Mouse (Mus musculus) heart, embryonic 14.5 days (tissue): ENCODE measurements at regions not wholly inside any gene's neighbourhood (a gene's known extent, or its start where the extent isn't known, plus 50 kb on each side); places are given as distances from the start of the nearest gene placed in this dataset.

ENCODE experiments used
- ATAC-seq: fragments of 200-750 bp; cut with Nextera tagmentation; 2 replicates; pipeline ENCODE4 v1.8.0; 2017; ENCODE audit warnings: low read depth, moderate TSS enrichment; ENCODE audit not compliant: insufficient number of reproducible peaks, insufficient read depth, low FRiP score
- H3K27ac ChIP-seq, 2 experiments: fragments of 200-500 bp in 1 of 2; fragments of 300-500 bp in 1 of 2; sonication (generic) in 1 of 2; replicated peaks in 1 of 2; 2 replicates each; pipeline ENCODE4 v1.5.1; 2012 to 2014; ENCODE audit warnings: low read depth in 2 of 2, low read length in 2 of 2, control low read depth in 1 of 2, mild to moderate bottlenecking in 1 of 2, mixed read lengths in 1 of 2; ENCODE audit not compliant: control insufficient read depth in 1 of 2, insufficient read depth in 1 of 2
- H3K27me3 ChIP-seq: fragments of 300-500 bp; sonication (generic); 2 replicates; pipeline ENCODE4 v1.6.1; 2014; ENCODE audit warnings: mild to moderate bottlenecking, low read length, control low read depth; ENCODE audit not compliant: control insufficient read depth, insufficient read depth
- H3K36me3 ChIP-seq: fragments of 300-500 bp; sonication (generic); 2 replicates; pipeline ENCODE4 v1.6.1; 2014; ENCODE audit warnings: mild to moderate bottlenecking, control low read depth, low read length, mixed read lengths; ENCODE audit not compliant: control insufficient read depth, insufficient read depth
- H3K4me1 ChIP-seq, 2 experiments: fragments of 200-500 bp in 1 of 2; fragments of 300-500 bp in 1 of 2; sonication (generic) in 1 of 2; 2 replicates each; pipeline ENCODE4 v1.6.1; 2012 to 2014; ENCODE audit warnings: low read length in 2 of 2, control low read depth in 1 of 2, mixed read lengths in 1 of 2; ENCODE audit not compliant: control insufficient read depth in 2 of 2, insufficient read depth in 2 of 2
- H3K4me2 ChIP-seq: fragments of 300-500 bp; sonication (generic); 2 replicates; pipeline ENCODE4 v1.6.1; 2014; ENCODE audit warnings: mild to moderate bottlenecking, low read length
- H3K4me3 ChIP-seq, 2 experiments: fragments of 200-500 bp in 1 of 2; fragments of 300-500 bp in 1 of 2; sonication (generic) in 1 of 2; 2 replicates each; pipeline ENCODE4 v1.5.1; 2012 to 2014; ENCODE audit warnings: low read length in 2 of 2, mild to moderate bottlenecking in 2 of 2, control low read depth in 1 of 2, low read depth in 1 of 2, moderate library complexity in 1 of 2; ENCODE audit not compliant: control insufficient read depth in 1 of 2, insufficient read depth in 1 of 2
- H3K9ac ChIP-seq: fragments of 300-500 bp; sonication (generic); 2 replicates; pipeline ENCODE4 v1.6.1; 2014; ENCODE audit warnings: mild to moderate bottlenecking, low read length
- H3K9me3 ChIP-seq: fragments of 300-500 bp; sonication (generic); 2 replicates; pipeline ENCODE4 v1.6.1; 2016; ENCODE audit warnings: low read length, control low read depth; ENCODE audit not compliant: control insufficient read depth
- WGBS: fragments of 180-500 bp; shearing (Covaris S2); extraction: QIAGEN DNeasy Blood & Tissue Kit; methylation state at CpG from one replicate; pipeline ENCODE4 v1.1.7; 2014; 5-methylcytosine and 5-hydroxymethylcytosine counted together

DNA sequence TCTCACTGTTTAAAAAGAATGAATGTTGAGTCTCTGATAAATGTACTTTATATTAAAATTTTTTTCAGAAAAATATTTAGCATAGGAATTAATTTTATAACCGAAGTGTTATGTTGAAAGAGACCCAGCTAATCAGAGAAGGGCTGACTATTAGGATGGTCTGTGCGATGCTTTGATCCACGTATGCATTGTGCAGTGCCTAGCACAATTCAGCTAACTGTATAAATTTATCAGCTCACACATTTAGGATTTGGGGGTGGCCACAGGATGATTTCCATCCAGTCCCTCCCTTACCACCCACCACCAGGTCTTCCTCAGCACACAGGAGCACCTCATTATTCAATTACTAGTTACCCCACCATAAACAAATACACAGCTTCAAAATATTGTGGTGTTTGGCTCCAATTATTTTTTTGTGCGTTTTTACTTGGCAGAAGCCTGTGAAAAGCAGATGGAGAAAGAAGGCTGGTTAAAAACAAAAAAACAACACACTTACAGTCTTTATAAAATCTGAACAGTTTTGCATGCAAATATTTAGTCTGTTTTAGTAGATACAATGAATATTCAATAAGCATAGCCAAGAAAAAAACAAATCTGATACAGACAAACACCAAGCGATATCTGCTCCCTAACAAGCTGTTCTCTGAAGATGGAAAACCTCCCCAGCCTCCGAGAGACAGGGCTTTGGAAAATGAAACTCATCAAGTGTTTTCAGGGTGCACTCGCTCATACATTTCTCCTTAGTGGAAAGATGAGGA, 400.5 kb downstream of the Rps29 start:
- Histone ChIP-seq H3K27ac (no peak overlapping the region), H3K4me3 (no peak overlapping the region), H3K36me3 (no peaks in the 10 kb centered on the region), H3K9me3 (no peaks in the 10 kb centered on the region), H3K9ac (no peak overlapping the region), H3K27me3 (no peaks in the 10 kb centered on the region), H3K4me2 (no peak overlapping the region), H3K4me1 (no peaks in the 10 kb centered on the region)
- 74% methylated on average over 7 of the region's 7 CpGs for WGBS
- no peak for ATAC-seq

DNA sequence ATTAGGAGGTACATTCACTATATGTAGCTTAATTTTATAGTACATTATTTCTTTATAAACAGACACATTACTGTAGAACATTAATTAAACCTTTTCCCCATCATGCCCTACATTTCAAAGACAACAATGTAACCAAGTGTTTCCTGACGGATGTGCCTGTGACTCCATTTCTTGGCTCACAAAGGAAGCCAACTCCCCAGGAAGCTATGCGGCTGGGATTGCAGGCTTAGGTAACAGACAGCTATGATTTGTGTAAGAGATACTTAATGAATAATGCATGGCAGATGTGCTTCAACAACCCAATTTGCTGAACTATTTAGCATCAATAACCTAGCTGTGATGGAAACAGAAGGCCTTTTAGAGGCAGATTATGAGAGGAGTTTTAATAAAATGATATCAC, 430.1 kb downstream of the Rps29 start:
- Histone ChIP-seq H3K27me3 (no peaks in the 10 kb centered on the region), H3K36me3 (no peaks in the 10 kb centered on the region), H3K9ac (no peak overlapping the region), H3K4me2 (no peak overlapping the region), H3K4me1 (no peaks in the 10 kb centered on the region), H3K27ac (no peak overlapping the region), H3K4me3 (no peak overlapping the region), H3K9me3 (no peaks in the 10 kb centered on the region)
- 83% methylated on average over 2 of the region's 2 CpGs for WGBS
- ATAC-seq: no peak

DNA sequence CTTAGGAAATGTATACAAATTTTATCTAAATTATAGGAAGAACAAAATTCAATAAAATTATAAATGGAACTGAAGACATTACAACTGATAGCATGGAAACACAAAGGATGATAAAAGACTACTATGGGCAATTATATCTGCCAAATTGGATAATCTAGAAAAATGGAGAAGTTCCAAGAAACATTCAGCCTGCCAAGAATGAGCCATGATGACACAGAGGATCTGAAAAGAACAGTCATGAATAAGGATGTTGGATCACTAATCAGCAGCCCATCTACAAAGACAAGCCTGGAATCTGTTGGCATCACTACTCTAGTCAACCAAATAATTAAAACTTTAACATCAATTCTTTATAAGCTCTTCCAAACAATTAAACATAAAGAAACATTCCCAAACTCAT, 440.0 kb downstream of the Rps29 start:
- ATAC-seq: no peak
- Histone ChIP-seq H3K36me3 (no peaks in the 10 kb centered on the region), H3K4me2 (no peak overlapping the region), H3K27ac (no peak overlapping the region), H3K4me1 (no peaks in the 10 kb centered on the region), H3K27me3 (no peaks in the 10 kb centered on the region), H3K4me3 (no peak overlapping the region), H3K9me3 (no peaks in the 10 kb centered on the region), H3K9ac (no peak overlapping the region)

DNA sequence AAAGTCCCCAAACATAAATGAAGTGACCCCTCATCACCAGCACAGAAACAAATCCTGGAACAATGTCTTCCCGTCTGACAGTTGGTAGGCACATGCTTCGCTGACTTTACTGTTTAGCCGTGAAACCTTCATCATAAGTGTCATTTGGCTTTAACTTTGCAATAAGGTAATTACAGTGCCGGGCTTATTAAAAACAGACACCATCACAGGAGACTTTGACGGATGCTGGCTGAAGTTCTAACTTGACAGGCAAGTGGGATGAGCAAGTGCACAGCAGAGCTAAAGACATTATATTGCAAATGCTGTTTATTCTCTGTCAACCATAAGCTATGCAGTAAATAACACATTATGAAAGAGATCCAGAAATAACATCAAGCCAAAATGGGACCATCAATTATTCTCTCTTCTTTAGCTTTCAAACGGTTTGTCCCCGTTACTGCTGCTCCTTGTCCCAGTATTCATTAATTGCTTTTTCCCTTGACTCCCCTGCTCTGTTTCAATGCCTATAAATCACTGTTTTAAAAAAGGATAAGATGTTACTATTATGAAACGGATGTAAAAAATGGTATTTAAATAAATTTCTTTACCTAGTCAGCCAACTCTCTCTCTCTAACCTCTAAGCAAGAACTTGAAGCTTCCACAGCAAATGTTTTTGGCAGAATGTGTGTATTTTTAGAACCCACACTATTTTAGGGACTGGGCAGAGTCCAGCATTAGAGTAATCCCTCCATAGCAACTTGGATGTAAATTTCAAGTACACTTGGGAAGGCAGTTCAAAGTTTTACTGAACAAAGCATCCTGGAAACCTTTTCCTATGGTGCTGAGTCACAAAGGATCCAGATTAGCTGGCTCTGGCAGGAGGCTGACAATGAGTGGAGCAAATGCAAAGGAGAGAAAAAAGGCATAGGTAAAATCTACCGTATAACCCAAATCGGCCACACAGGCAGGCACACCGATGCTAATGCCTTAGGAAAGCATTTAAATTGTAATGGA, 464.4 kb downstream of the Rps29 start:
- ATAC-seq: no peak
- no peaks in the 10 kb centered on the region for H3K9me3 ChIP-seq

DNA sequence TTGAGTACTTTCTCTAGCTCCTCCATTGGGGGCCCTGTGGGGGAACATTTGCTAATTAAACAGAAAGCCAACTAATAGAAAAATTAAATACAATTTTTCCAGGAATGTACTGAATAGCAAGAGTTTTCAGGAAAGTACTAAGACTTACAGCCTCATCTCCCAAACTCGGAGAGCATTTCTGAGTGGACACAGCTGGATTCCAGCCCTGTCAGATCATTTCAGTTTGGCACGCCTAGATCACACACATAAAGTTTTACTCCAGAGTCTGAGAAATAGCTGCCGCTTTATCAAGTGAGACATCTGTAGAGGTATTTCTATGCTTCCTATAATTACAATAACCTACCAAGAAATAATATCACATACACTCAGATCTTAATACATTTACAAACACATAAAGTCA, 470.7 kb downstream of the Rps29 start:
- H3K27me3 ChIP-seq: no peaks in the 10 kb centered on the region
- H3K27ac ChIP-seq: no peak overlapping the region
- no peak for ATAC-seq

More for the DNA sequence above, 464.4 kb downstream of the Rps29 start:
- no peak overlapping the region for H3K4me2 ChIP-seq
- H3K9ac ChIP-seq: no peak overlapping the region
- no peaks in the 10 kb centered on the region for H3K27me3 ChIP-seq
- no peaks in the 10 kb centered on the region for H3K4me1 ChIP-seq
- H3K4me3 ChIP-seq: no peak overlapping the region
- 80% methylated on average over 11 of the region's 11 CpGs for WGBS
- no peaks in the 10 kb centered on the region for H3K36me3 ChIP-seq
- H3K27ac ChIP-seq: no peak overlapping the region

DNA sequence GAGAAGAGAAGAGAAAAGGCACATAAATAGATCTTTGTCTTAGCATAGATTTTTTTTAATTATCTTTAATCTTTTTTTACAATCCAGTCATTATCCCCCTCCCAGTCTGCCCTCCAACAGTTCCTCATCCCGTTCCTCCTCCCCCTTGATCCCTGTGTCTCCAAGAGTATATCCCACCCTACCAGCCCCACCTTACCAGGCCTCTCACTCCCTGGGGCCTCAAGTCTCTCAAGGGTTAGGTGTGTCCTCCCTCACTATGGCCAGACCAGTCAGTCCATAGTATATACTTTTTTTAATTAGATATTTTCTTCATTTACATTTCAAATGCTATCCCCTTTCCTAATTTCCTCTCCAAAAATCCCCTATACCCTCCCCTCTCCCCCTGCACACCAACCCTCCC, 475.1 kb downstream of the Rps29 start:
- 83% methylated on average over 1 of the region's 1 CpGs for WGBS
- Histone ChIP-seq H3K27me3 (no peaks in the 10 kb centered on the region), H3K4me2 (no peak overlapping the region), H3K36me3 (no peaks in the 10 kb centered on the region), H3K9me3 (no peaks in the 10 kb centered on the region), H3K27ac (no peak overlapping the region), H3K4me1 (0 out of 4 replicates have a peak, but pooled peaks cover 0 to 3% of the 10 kb centered on the region in 2 experiments), H3K9ac (no peak overlapping the region), H3K4me3 (no peak overlapping the region)
- no peak for ATAC-seq

More for the DNA sequence above, 470.7 kb downstream of the Rps29 start:
- no peaks in the 10 kb centered on the region for H3K36me3 ChIP-seq
- H3K4me2 ChIP-seq: no peak overlapping the region
- H3K9ac ChIP-seq: no peak overlapping the region
- no peaks in the 10 kb centered on the region for H3K4me1 ChIP-seq
- WGBS: 73% methylated on average over 3 of the region's 3 CpGs
- no peak overlapping the region for H3K4me3 ChIP-seq
- H3K9me3 ChIP-seq: no peaks in the 10 kb centered on the region

DNA sequence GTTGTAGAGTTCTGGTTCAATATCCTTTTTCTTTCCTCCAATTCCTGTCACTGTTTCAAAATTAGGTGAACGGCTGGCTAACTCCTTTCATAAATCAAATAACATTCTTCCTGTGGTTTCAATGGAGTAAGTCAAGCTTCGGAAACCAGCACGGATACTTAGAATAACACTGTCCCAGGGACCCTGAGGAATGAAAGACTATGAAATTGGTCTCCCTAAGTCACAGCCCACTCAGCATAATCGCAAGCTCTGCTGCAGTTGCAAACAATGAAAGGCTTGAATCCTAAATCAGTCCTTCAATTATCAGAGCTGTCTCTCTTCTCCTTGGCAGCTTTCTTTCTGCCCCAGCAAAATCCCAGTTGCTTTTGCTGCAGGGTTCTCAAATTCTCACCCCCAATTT, 475.8 kb downstream of the Rps29 start:
- Histone ChIP-seq H3K9me3 (no peaks in the 10 kb centered on the region), H3K4me1 (0 out of 4 replicates have a peak, but pooled peaks cover 0 to 3% of the 10 kb centered on the region in 2 experiments), H3K4me3 (no peak overlapping the region), H3K27ac (no peak overlapping the region), H3K9ac (no peak overlapping the region), H3K4me2 (no peak overlapping the region), H3K36me3 (no peaks in the 10 kb centered on the region), H3K27me3 (no peaks in the 10 kb centered on the region)
- no peak for ATAC-seq
- WGBS: 60% methylated on average over 4 of the region's 4 CpGs
